Mouse (Mus musculus) thymus, adult 2 months (tissue): ENCODE measurements around the gene Wdr18.

ENCODE experiments used
- CTCF ChIP-seq: fragments of 200-500 bp; IDR thresholded peaks from 2 replicates; pipeline ENCODE4 v1.5.1; 2012; ENCODE audit warnings: mild to moderate bottlenecking, control low read depth, low read length, moderate library complexity, borderline replicate concordance; ENCODE audit not compliant: control insufficient read depth, poor library complexity, insufficient read depth; ENCODE audit errors: extremely low read depth
- POLR2A ChIP-seq: fragments of 200-500 bp; IDR thresholded peaks from 2 replicates; pipeline ENCODE4 v1.6.1; 2012; ENCODE audit warnings: mild to moderate bottlenecking, low read length, control low read depth, moderate library complexity; ENCODE audit not compliant: control insufficient read depth, poor library complexity, insufficient read depth; ENCODE audit errors: extremely low read depth

DNA sequence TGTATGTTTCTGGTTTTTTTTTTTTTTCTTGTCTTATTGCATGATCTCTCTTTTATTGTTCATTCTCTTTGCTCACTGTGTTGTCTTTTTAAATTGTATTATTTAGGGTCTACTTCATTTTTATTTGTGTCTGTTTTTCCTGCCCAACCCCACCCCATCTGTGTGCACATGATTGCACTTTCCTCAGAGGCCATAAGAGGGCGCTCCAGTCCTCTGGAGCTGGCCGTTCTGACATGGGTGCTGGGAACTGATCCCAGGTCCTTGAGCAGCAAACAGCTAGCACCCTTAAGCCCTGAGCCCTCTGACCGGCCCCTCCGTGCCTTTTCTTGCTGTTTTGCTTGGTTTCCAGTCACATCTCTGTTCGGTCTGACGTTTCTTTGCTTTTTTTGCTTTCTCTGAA, 31.6 kb downstream of the Wdr18 start:
- no peak for TF ChIP-seq CTCF
- TF ChIP-seq POLR2A: no peak
